Mouse (Mus musculus): ENCODE data around the gene Rnf133.

The Rnf133 gene

DNA sequence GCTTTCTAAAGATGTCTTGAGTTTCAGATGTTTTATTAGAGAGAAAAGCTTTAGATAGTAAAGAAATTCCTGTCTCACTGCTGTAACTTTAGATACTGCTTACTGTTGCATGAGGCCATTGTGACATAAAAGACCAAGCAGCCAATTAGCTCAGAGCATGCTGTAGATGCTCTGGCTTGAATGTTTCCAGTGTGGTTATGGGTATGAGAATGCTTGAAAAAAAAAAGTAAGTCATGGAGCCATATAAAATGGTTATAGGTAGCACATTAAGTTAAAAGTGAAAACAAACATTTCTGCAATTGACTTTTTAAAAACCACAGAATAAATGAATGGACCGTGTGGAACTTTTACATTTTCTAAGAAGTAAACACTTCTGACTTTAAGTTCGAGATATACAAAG is at the start of gene Rnf133:
TSS of gene Rnf133 (minus strand) at position 101 of the 400 bp plus-strand sequence.
- DNase-seq (ENCODE audit: low spot score): no peak

DNA sequence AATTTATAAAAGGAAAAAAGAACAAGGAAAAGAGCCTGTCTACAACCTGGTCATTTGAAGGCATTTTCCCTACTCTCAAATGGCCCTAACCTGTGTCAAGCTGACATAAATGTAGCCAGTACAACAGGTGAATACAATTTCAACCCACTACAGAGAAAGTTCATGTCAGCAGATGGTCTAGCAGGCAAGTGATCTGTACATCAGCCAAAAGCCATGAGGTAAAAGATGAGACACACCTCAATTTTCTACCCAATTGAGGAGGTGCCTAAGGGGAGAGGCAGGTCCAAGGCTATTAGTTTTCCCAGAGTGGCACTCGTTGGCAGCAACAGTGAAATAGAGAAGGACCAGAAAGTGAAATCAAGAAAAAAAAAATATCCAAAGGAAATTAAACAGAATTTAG is 28.1 kb upstream of the Rnf133 start:
- DNase-seq (ENCODE audit: low spot score): no peak

DNA sequence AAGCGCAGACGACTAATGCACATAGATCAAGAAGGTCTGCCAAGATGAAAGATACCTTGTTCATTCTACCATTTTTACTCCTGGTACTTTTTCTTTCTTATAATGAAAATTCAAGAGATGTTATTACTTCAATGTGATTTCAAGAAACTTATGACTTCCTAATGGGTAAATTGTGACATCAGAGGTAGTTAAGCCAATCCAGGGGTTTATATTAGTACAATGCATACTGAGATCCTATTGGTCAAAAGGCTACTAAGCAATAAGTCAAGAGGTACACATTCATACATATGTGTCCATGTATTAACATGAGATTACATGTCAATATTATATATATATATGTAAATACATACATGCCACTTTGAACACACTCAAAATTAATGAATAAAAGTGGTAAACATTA is 4.9 kb upstream of the Rnf133 start, which contains the start of gene Rnf148:
TSS of gene Rnf148 (minus strand) at position 101 of the 400 bp plus-strand sequence.
- DNase-seq (ENCODE audit: low spot score): no peak

GRCm38 (mm10) chr6:23648732-23649131 is 1.4 kb downstream of the Rnf133 start:
- DNase-seq (ENCODE audit: low spot score): no peak

- DNase-seq (ENCODE audit: low spot score): peak; percentile 32
Observed at GRCm38 (mm10) chr6:23647627-23648247, 2.4 kb downstream of the Rnf133 start.

DNA sequence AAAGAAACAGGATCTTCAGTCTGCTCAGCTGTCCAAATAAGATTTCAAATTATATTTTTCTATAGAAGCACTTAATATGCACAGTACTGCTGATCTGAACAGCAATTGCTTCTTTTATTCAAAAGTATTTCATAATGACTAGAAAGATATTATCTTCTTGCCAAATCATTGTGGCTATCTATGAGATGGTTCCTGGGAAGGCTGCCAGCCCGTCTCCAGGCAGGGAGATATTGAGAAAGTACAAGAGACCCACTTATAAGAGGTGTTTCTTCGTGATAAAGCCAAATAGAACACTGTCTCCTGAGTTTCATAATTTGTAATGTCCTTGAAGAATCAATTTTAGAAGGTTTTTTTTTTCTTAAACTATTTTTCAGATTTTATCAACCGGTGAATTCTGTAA is 13.0 kb downstream of the Rnf133 start:
- no peak for DNase-seq (ENCODE audit: low spot score)

DNA sequence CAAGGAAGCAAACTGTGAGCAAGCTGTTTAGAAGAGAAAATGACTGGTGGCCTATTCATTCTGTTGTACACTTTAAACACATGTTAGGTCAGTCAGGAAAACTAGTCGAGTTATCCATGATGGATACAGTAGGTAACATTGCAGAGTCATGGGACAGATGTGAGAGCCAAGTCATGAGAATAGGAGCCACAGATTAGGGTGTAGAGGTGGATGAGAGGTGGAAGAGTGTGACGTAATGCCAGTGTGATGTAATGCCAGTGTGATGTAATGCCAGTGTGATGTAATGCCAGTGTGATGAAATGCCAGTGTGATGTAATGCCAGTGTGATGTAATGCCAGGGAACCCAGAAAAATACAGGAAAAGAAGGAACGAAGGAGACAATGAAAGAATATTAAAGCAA is 14.9 kb downstream of the Rnf133 start:
- no peak for DNase-seq (ENCODE audit: low spot score)

DNA sequence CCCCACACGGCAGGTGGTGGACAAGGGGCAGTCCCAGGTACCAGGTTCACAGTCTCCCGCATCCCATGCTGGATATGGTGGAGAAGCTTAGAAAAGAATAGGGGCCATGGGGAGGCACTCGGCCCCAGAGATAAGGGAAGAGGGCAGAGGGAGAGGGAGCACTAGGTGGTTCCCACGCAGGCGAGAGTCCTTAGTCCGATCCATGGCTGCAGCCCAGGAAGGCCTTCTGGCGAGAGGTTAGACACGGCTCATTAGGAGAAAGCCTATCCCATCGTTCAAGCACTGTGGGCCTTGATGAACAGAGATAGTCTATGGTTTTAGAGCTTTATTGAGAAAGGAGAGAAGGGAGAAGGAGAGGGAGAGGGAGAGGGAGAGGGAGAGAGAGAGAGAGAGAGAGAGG is 16.1 kb downstream of the Rnf133 start:
- DNase-seq (ENCODE audit: low spot score): no peak

DNA sequence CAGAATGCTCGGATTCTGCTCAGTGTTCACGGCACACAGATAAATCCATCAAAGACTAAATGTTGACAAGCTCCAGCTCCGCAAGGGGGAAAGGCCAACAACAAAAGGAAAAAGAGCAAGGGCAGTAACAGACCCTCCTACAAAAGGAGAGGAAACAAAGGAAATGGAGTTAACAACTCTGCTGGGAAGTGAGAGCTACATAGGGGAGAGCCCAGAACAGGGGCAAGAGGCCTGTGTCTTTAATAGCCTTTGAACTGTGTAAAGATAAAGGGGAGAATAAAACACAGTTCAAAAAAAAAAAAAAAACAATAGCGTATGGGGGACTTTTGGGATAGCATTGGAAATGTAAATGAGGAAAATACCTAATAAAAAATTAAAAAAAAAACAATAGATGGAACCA is 19.6 kb downstream of the Rnf133 start:
- no peak for DNase-seq (ENCODE audit: low spot score)
